Mouse (Mus musculus): ENCODE measurements around the gene Alk.

GRCm38 (mm10) chr17:71965733-71966606, 638.5 kb downstream of the Alk start:
- TF ChIP-seq POLR2A (IDR thresholded peaks at IDR 0.05; ENCODE audit: insufficient read depth, low read depth, low read length) (no peak), CTCF (IDR thresholded peaks at IDR 0.05) (peak; percentile 74), EP300 (IDR thresholded peaks at IDR 0.05; ENCODE audit: insufficient read depth, low read depth, low read length) (0 out of 2 replicates have a peak, but pooled peaks have one; percentile 15)
